Mouse (Mus musculus) small intestine, adult 2 months (tissue): Measurements from ENCODE around the gene Irf6. TPM values are rescaled to one million over a fixed set of nuclear protein-coding genes. Genes with fewer than 3 reads are reported as not detected.
A peak's percentile ranks its signal among the peaks of the same experiment; 100 is the strongest.

Source experiments
- H3K27ac ChIP-seq: fragments of 200-500 bp; 2 replicates; pipeline ENCODE4 v1.5.1; 2012; ENCODE audit warnings: low read depth, low read length, control low read depth, inconsistent platforms; ENCODE audit not compliant: insufficient read depth
- H3K27me3 ChIP-seq: fragments of 200-500 bp; 2 replicates; pipeline ENCODE4 v1.6.1; 2012; ENCODE audit warnings: mild to moderate bottlenecking, moderate library complexity, low read length, inconsistent platforms; ENCODE audit not compliant: control insufficient read depth, insufficient read depth
- H3K36me3 ChIP-seq: fragments of 200-500 bp; 2 replicates; pipeline ENCODE4 v1.6.1; 2012; ENCODE audit warnings: mild to moderate bottlenecking, low read length, control low read depth, inconsistent platforms; ENCODE audit not compliant: control insufficient read depth, insufficient read depth
- H3K4me1 ChIP-seq: fragments of 200-500 bp; 2 replicates; pipeline ENCODE4 v1.6.1; 2012; ENCODE audit warnings: low read length, inconsistent platforms, mixed read lengths; ENCODE audit not compliant: control insufficient read depth, insufficient read depth, insufficient read length
- H3K4me3 ChIP-seq: fragments of 200-500 bp; 2 replicates; pipeline ENCODE4 v1.5.1; 2012; ENCODE audit warnings: low read depth, mild to moderate bottlenecking, control low read depth, inconsistent platforms, low read length, moderate library complexity
- CTCF ChIP-seq: fragments of 200-500 bp; IDR thresholded peaks from 2 replicates; pipeline ENCODE4 v1.5.1; 2012; ENCODE audit warnings: low read depth, mild to moderate bottlenecking, control low read depth, inconsistent platforms, low read length, moderate library complexity, mixed read lengths; ENCODE audit not compliant: insufficient replicate concordance, insufficient read length; ENCODE audit errors: extremely low read depth
- POLR2A ChIP-seq: fragments of 200-500 bp; IDR thresholded peaks from 2 replicates; pipeline ENCODE4 v1.6.1; 2012; ENCODE audit warnings: low read depth, mild to moderate bottlenecking, control low read depth, inconsistent platforms, low read length, moderate library complexity
- WGBS: fragments of 180-500 bp; shearing (Covaris S2); methylation state at CpG from one replicate; pipeline ENCODE4 v1.1.7; 2018; 5-methylcytosine and 5-hydroxymethylcytosine counted together
- polyA plus RNA-seq: library from polyadenylated mRNA; depleted of rRNA; stranded (reverse); fragments of >200 nt; gene quantifications from 2 replicates; pipeline ENCODE4 v1.2.3, GENCODE M21; 2012

Irf6 gene
- polyA plus RNA-seq, 1 experiment, result 141 TPM

- H3K4me3 ChIP-seq, result no peak overlapping the region
- H3K27me3 ChIP-seq, result no peaks in the 10 kb centered on the region
- H3K27ac ChIP-seq, result peak overlapping the region; percentile 66
- H3K4me1 ChIP-seq, result peaks cover 19% of the 10 kb centered on the region
- no peak for TF ChIP-seq CTCF
- TF ChIP-seq POLR2A, result no peak
- 57% methylated on average over 7 of the region's 7 CpGs for WGBS
- peaks cover 43% of the 10 kb centered on the region for H3K36me3 ChIP-seq
Observed at GRCm38 (mm10) chr1:193169228-193169627, 16.3 kb downstream of the Irf6 start.

GRCm38 (mm10) chr1:193169856-193170255 lies 16.9 kb downstream of the Irf6 start:
- H3K36me3 ChIP-seq, result peaks cover 43% of the 10 kb centered on the region
- H3K4me1 ChIP-seq, result peaks cover 22% of the 10 kb centered on the region
- no peak overlapping the region for H3K4me3 ChIP-seq
- no peak for TF ChIP-seq CTCF
- TF ChIP-seq POLR2A, result no peak
- H3K27me3 ChIP-seq, result no peaks in the 10 kb centered on the region
- 18% methylated on average over 2 of the region's 2 CpGs for WGBS
- H3K27ac ChIP-seq, result peak overlapping the region; percentile 84

- Histone ChIP-seq H3K36me3 (peaks cover 18% of the 10 kb centered on the region), H3K4me1 (peaks cover 25% of the 10 kb centered on the region), H3K27me3 (no peaks in the 10 kb centered on the region), H3K27ac (peak overlapping the region; percentile 88), H3K4me3 (peak overlapping the region; percentile 76)
- TF ChIP-seq POLR2A (peak; percentile 91), CTCF (no peak)
- under 1% methylated on average over 48 of the region's 48 CpGs for WGBS
Observed at GRCm38 (mm10) chr1:193172991-193173809, 20.3 kb downstream of the Irf6 start.

- 6% methylated on average over 9 of the region's 9 CpGs for WGBS
- TF ChIP-seq CTCF (no peak), POLR2A (no peak)
- peaks cover 27% of the 10 kb centered on the region for H3K4me1 ChIP-seq
- peak overlapping the region; percentile 76 for H3K4me3 ChIP-seq
- peaks cover 14% of the 10 kb centered on the region for H3K36me3 ChIP-seq
- H3K27me3 ChIP-seq, result no peaks in the 10 kb centered on the region
- peak overlapping the region; percentile 88 for H3K27ac ChIP-seq
Observed at GRCm38 (mm10) chr1:193173810-193174129, 20.9 kb downstream of the Irf6 start.

GRCm38 (mm10) chr1:193174143-193174733 lies 21.3 kb downstream of the Irf6 start:
- peak overlapping the region; percentile 40 for H3K4me3 ChIP-seq
- H3K4me1 ChIP-seq, result peaks cover 29% of the 10 kb centered on the region
- 28% methylated on average over 13 of the region's 13 CpGs for WGBS
- H3K36me3 ChIP-seq, result peaks cover 9% of the 10 kb centered on the region
- peak overlapping the region; percentile 88 for H3K27ac ChIP-seq
- no peaks in the 10 kb centered on the region for H3K27me3 ChIP-seq
- TF ChIP-seq POLR2A (no peak), CTCF (no peak)

GRCm38 (mm10) chr1:193181104-193181503 lies 28.2 kb downstream of the Irf6 start:
- Histone ChIP-seq H3K4me3 (no peak overlapping the region; the same call in 1 of the 2 replicates), H3K36me3 (no peaks in the 10 kb centered on the region), H3K27me3 (no peaks in the 10 kb centered on the region), H3K27ac (peak overlapping the region; percentile 95), H3K4me1 (peaks cover 24% of the 10 kb centered on the region)
- no peak for TF ChIP-seq POLR2A
- no peak for TF ChIP-seq CTCF
- 22% methylated on average over 3 of the region's 3 CpGs for WGBS

- Histone ChIP-seq H3K4me3 (no peak overlapping the region), H3K4me1 (peaks cover 4% of the 10 kb centered on the region; the same call in 1 of the 2 replicates), H3K27ac (no peak overlapping the region), H3K27me3 (no peaks in the 10 kb centered on the region), H3K36me3 (no peaks in the 10 kb centered on the region; the same call in 1 of the 2 replicates)
- TF ChIP-seq CTCF (no peak), POLR2A (no peak)
- WGBS, result 39% methylated on average over 6 of the region's 6 CpGs
Observed at GRCm38 (mm10) chr1:193188257-193188656, 35.3 kb downstream of the Irf6 start.
